Comparison of ENCODE assay signal across 16 mouse cellular contexts in genomic region chr4:151720722-151721467, GRCm38 (mm10).
DNase-seq lines count a peak whose midpoint lies in the region; ATAC-seq and TF ChIP-seq lines count a peak whose summit lies in the region.
"Had no signal": no experiment of that assay in that cellular context is flagged by ENCODE, and none has a peak within 500 bp of the region (broad histone marks: within the 10 kb centered on the region; RNA-seq: fewer than 3 reads in every experiment).

No protein-coding gene starts in this region.

- ATAC-seq in hindbrain, embryonic 14.5 days (ENCODE audit: low FRiP score) = no peak
- peak; percentile 30; the same call in 1 of the 2 replicates for ATAC-seq in neural tube, embryonic 13.5 days (ENCODE audit: low read depth)
- no peak for ATAC-seq in hindbrain, postnatal 0 days
- ATAC-seq: intestine, embryonic 16.5 days had no signal

- no peak overlapping the region for H3K4me2 ChIP-seq in hindbrain, embryonic 14.5 days (replicated peaks)
- H3K4me2 ChIP-seq in neural tube, embryonic 13.5 days = no peak overlapping the region
- H3K4me2 ChIP-seq in hindbrain, postnatal 0 days (ENCODE audit: low read depth, low read length) = no peak overlapping the region
- H3K4me2 ChIP-seq: limb, embryonic 13.5 days had no signal

- H3K4me3 ChIP-seq in hindbrain, embryonic 14.5 days (replicated peaks; ENCODE audit: low read length) = no peak overlapping the region
- no peak overlapping the region for H3K4me3 ChIP-seq in hindbrain, embryonic 10.5 days
- H3K4me3 ChIP-seq in neural tube, embryonic 13.5 days = no peak overlapping the region
- no peak overlapping the region for H3K4me3 ChIP-seq in hindbrain, postnatal 0 days (ENCODE audit: low read length)
- H3K4me3 ChIP-seq: heart, adult 2 months; limb, embryonic 13.5 days had no signal

- H3K9me3 ChIP-seq in hindbrain, embryonic 14.5 days (ENCODE audit: control insufficient read depth, low read length) = no peaks in the 10 kb centered on the region
- no peaks in the 10 kb centered on the region for H3K9me3 ChIP-seq in hindbrain, embryonic 10.5 days
- no peaks in the 10 kb centered on the region for H3K9me3 ChIP-seq in neural tube, embryonic 13.5 days
- no peaks in the 10 kb centered on the region for H3K9me3 ChIP-seq in hindbrain, postnatal 0 days (ENCODE audit: low read length)
- H3K9me3 ChIP-seq: limb, embryonic 13.5 days had no signal

- no peak for DNase-seq in hindbrain, embryonic 14.5 days (ENCODE audit: low spot score)
- no peak for DNase-seq in hindbrain, embryonic 10.5 days (ENCODE audit: low spot score)
- DNase-seq in neural tube, embryonic 10.5 days (ENCODE audit: extremely low spot score, low spot score) = no peak
- no peak for DNase-seq in hindbrain, postnatal 0 days (ENCODE audit: low spot score)
- no peak for DNase-seq in gastrocnemius, postnatal 10 days
- DNase-seq in testis, postnatal 14 days (ENCODE audit: low spot score) = no peak
- DNase-seq: B cell, adult 2 months; cerebellum, adult 9-10 months; gastrocnemius, postnatal 14 days; heart, adult 2 months; heart, postnatal 36 days; lung, postnatal 10 days had no signal

- WGBS in hindbrain, embryonic 14.5 days = 72% methylated on average over 15 of the region's 15 CpGs
- 83% methylated on average over 15 of the region's 15 CpGs for WGBS in hindbrain, embryonic 10.5 days
- 79% methylated on average over 15 of the region's 15 CpGs for WGBS in neural tube, embryonic 13.5 days
- WGBS in hindbrain, postnatal 0 days = 62% methylated on average over 15 of the region's 15 CpGs

- H3K36me3 ChIP-seq in hindbrain, embryonic 14.5 days (replicated peaks; ENCODE audit: control insufficient read depth, insufficient read depth) = no peaks in the 10 kb centered on the region
- no peaks in the 10 kb centered on the region for H3K36me3 ChIP-seq in hindbrain, embryonic 10.5 days
- no peaks in the 10 kb centered on the region for H3K36me3 ChIP-seq in neural tube, embryonic 13.5 days
- H3K36me3 ChIP-seq in hindbrain, postnatal 0 days (ENCODE audit: insufficient read depth, low read length) = no peaks in the 10 kb centered on the region
- H3K36me3 ChIP-seq: limb, embryonic 13.5 days had no signal

- no peak for TF ChIP-seq CTCF in hindbrain, postnatal 0 days (IDR thresholded peaks at IDR 0.05; ENCODE audit: low read depth)

- H3K4me1 ChIP-seq in hindbrain, embryonic 14.5 days (replicated peaks; ENCODE audit: control insufficient read depth, insufficient read depth, low read length) = peaks cover 19% of the 10 kb centered on the region
- peaks cover 36% of the 10 kb centered on the region for H3K4me1 ChIP-seq in hindbrain, embryonic 10.5 days (replicated peaks)
- H3K4me1 ChIP-seq in neural tube, embryonic 13.5 days (replicated peaks) = peaks cover 56% of the 10 kb centered on the region
- no peaks in the 10 kb centered on the region for H3K4me1 ChIP-seq in hindbrain, postnatal 0 days (ENCODE audit: insufficient read depth, low read length)

- H3K27ac ChIP-seq in hindbrain, embryonic 14.5 days = peak overlapping the region; percentile 21; the same call in 1 of the 2 replicates
- H3K27ac ChIP-seq in hindbrain, embryonic 10.5 days = no peak overlapping the region
- peak overlapping the region; percentile 59 for H3K27ac ChIP-seq in neural tube, embryonic 13.5 days (replicated peaks)
- 0 out of 2 replicates have a peak overlapping the region, but pooled peaks have one; percentile 6 for H3K27ac ChIP-seq in hindbrain, postnatal 0 days
- H3K27ac ChIP-seq: heart, adult 2 months; limb, embryonic 13.5 days; stomach, postnatal 0 days had no signal

- H3K27me3 ChIP-seq in hindbrain, embryonic 14.5 days (ENCODE audit: control insufficient read depth, insufficient read depth, low read length) = no peaks in the 10 kb centered on the region
- no peaks in the 10 kb centered on the region for H3K27me3 ChIP-seq in hindbrain, embryonic 10.5 days (ENCODE audit: insufficient read depth, poor library complexity, severe bottlenecking)
- H3K27me3 ChIP-seq in neural tube, embryonic 13.5 days = no peaks in the 10 kb centered on the region
- no peaks in the 10 kb centered on the region for H3K27me3 ChIP-seq in hindbrain, postnatal 0 days (ENCODE audit: insufficient read depth, low read length)

- no peak overlapping the region; the same call in 1 of the 2 replicates for H3K9ac ChIP-seq in hindbrain, embryonic 14.5 days
- H3K9ac ChIP-seq in neural tube, embryonic 13.5 days = no peak overlapping the region
- H3K9ac ChIP-seq in hindbrain, postnatal 0 days (replicated peaks; ENCODE audit: low read length) = no peak overlapping the region
- H3K9ac ChIP-seq: limb, embryonic 13.5 days had no signal
